Mouse (Mus musculus): ENCODE results near the gene Aurkaip1. TPM values are rescaled to one million over a fixed set of nuclear protein-coding genes. Genes with fewer than 3 reads are reported as not detected.

Aurkaip1 gene
- polyA plus RNA-seq (2014; fragmentation: Illumina TruSeq; extraction: RNeasy Lipid Tissue Mini Kit (QIAGEN cat#74804)), result 3.9 TPM

DNA sequence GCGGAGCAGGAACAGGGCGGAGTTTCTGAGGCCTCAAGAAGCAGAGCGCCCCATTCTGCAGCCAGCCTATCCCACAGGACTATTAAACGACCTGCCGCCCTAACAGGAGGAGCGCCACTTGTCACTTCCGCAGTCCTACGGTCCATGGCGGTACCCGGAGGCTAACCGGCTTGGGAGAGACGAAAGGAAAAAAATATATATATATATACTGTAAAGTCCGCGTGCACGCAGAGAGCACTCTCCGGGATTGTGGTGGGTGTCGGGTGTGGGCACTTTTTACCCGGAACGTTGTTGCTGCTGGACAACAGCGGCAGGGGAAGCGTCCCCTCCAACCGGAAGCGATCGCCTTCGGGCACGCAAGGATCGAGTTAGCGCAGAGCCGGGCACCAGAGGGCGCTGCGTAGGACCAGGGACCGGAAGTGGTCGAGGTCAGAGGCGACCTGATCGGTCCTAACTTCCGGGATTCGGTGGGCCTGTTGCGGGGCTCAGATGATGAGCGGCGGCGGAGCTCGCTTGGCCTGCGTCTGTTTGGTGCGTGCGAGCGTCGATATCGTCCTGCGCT is at the start of gene Aurkaip1:
TSS of gene Aurkaip1 (plus strand) at position 68 of the 562 bp plus-strand sequence.

DNA sequence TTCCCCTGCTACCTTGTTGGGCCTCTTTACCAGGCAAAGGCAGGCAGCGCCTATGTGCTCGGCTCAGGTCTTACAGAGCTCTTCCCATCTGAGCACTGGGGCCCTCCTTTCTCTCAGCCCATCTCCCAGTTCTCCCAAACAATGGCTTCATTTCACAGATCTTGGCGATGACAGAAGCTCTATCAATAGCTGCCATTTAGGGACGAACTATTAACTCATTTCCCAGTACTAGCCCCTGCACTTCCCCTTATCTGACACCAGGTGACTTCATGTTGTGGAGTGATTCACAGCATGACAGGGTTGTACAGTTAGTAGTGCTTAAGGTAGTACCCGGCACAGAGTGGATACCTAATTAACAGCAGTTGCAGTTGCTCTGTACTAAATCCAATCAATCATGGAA is 45.3 kb upstream of the Aurkaip1 start, which contains the start of gene Tmem88b:
TSS of gene Tmem88b (minus strand) at position 56 of the 400 bp plus-strand sequence.

DNA sequence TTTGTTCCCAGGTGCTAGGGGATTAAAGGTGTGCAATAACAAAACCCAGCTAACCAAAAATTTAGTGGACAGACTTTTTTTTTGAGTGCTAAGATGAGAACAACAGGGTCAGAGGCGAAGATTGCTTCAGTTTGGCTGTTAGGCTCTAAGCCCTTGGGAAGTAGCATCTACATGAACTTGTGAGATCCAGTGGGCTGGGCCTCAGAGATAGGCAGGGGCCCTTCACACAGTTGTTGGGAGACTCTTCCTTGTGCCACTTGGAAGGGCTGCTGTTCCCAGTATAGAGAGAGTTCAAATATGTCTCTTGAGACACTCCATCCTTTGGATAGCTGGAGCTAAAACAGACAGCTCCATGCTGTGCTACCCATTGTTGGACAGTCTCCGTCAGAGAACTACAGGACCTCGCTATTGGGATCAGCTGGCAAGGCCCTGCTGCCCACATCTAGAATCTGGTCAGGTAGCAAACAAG is 41.0 kb upstream of the Aurkaip1 start, which contains the start of gene Ankrd65:
TSS of gene Ankrd65 (plus strand) at position 419 of the 469 bp plus-strand sequence.

DNA sequence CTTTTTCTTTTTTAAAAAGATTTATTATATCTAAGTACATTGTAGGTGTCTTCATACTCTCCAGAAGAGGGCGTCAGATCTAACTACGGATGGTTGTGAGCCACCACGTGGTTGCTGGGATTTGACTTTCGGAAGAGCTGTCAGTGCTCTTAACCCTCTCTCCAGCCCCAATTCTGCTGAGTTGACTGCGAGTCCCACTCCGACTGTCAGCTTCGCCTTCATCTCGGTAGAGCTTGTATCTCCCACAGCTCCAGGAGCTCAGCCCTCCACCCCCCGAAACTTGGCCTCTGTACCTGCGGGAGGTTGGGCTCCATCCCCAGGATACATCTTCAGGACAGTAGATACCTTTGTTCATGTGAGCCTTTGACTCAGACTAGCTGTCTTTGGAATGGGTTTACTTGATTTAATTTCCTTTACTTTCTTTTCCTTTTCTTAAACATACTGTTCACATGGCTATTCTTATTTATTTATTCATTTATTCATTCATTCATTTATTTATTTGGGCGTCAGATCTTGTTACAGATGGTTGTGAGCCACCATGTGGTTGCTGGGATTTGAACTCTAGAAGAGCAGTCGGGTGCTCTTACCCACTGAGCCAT is 28.2 kb upstream of the Aurkaip1 start, which contains the start of gene Mrpl20:
TSS of gene Mrpl20 (plus strand) at position 138 of the 599 bp plus-strand sequence.

DNA sequence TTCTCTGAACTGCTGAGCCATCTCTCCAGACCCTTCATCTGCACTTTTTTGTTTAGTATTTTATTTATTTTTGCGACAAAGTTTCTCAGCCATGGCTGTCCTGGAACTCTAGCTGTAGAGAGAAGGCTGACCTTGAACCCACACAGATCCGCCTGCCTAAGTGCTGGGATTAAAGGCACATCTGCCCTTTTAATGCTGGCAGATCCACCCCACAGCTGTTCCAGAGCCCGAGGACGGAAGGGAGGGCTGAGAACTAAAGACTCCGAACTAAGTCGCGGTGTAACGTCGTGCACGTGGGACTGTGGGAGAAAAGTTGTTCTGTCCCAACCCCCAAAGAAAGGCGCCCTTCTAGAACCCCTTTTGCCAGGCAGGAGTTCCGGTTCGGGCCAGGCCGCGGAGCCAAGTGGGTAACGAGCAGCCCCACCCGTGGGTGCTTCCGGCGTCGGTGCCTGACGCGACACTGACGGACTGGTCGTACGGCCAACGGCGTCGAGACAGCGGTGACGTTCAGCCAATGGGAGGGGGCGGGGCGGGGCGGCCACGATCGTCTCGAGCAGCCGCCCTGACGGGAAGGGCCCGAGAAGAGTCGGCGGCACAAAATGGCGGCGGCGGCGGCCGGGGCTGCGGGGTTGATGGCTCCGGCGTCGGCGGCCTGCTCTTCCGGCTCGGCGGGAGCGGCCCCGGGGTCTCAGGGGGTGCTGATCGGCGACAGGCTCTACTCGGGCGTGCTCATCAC is 19.0 kb upstream of the Aurkaip1 start, which contains the start of gene Ccnl2:
TSS of gene Ccnl2 (plus strand) at position 561 of the 736 bp plus-strand sequence.

DNA sequence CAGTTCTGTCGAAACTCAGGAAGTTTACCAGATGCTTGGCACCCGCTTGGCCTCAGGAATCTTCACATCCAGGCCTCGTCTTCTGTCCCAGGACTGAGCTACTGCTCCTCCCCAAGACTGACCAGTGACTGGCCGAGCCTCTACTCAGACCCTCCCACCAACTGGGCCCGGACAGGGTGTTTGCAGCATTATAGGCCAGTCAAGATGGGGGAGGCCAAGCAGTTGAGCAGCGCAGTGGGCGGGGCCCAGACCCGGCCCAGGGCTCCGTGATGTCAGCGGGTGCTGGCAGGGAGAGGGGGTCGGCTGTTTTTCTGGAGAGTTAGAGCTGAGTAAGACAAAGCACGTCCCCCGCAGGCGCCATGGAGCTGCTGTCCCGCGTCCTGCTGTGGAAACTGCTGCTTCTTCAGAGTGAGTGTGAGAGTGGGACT is 8.4 kb downstream of the Aurkaip1 start, which contains the start of gene Mxra8:
TSS of gene Mxra8 (plus strand) at position 198 of the 428 bp plus-strand sequence.

DNA sequence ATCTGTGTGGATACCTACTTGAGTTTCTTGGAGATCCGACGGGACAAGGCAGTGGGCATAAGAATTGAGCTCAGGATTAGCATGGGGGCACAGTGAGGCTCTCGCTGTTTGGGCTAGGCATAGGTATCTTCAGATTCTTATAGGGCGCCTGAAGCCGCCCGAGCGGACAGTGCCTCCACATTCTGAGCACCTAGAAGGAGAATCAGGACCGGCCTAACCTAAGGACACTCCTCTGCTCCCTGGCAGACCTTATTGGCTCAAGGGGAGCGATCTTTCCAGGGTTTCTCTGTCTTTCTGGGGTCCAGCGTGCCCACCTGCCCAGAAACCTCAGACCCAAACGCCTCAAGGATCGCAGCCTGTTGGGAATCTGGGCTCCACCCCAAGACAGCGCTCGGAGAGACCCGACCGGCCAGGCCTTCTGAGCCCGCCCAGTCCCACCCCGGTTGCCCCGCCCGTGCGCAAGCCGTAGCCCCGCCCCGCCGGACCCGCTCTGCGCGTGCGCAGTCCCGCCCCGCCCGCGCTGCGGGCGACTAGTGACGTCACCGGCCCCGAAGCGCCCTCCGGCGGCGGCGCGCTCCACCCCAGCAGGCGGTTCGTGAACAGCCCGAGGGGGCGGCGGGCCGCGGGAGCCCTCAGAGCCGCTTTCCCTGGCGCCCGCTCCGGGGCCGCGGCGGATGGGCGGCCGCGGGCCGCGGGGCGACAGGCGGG is 16.0 kb downstream of the Aurkaip1 start, which contains the start of gene Dvl1:
TSS of gene Dvl1 (plus strand) at position 532 of the 708 bp plus-strand sequence.

DNA sequence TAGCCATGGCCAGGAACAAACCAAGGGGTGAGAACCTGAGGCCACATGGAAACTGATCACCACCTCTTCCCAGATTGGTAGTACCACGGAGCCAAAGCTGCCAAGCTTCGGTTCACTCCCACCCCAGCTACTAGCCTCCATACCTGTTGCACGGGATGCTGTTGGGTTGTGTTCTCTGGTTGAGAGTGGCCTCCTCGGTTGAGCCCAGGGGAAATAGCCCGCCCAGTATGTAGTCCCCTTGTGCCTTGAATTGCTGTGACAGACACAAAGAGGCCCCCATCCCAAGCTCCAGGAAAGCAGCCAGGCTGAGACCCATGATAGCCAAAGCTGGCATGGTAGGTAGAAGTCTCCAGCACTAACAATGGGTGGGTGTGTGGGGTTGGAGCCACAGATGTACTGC is 31.9 kb downstream of the Aurkaip1 start, which contains the start of gene Tas1r3:
TSS of gene Tas1r3 (minus strand) at position 362 of the 400 bp plus-strand sequence.

DNA sequence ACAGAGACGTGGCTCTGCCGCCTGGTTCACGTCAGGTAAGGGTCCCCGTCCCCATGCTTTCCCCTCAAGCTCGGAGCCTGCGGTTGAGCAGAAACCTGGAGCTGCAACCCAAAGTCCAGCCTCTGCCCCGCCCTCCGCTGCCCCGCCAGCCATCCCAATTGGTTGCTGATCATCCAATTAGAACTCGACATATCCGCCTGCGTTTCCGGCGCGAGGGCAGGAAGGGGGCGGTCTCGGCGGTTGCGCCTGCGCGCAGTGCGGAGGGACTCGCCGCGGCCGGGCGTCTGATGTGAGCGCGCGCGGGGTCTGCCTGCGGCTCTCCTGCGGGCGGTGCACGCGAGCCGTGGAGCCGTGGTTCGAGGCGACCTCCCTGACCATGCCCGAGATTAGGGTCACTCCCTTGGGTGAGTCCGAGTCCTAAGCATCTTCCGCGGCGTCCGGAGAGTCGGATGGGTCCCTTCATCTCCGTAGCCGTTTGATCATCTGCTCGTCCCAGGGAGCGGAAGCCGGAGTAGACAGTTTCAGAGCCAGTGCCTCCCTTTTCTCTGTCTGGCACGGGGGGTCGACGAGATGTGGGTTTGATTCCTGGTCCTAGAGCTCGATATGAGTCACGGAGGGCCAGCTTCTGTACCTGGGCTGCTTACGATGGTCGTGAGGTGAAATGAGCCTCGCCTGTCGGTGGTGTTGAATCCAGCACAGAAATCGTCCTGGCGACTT is 38.4 kb downstream of the Aurkaip1 start, which contains the start of the genes Cptp and Ints11:
TSS of gene Cptp (minus strand) at position 124 of the 717 bp plus-strand sequence.
TSS of gene Ints11 (plus strand) at position 230 of the 717 bp plus-strand sequence.

Other genes starting within 250 kb of the Aurkaip1 start
- gene Slc35e2, start 229.9 kb upstream of the Aurkaip1 start, polyA plus RNA-seq (2014; fragmentation: Illumina TruSeq; extraction: RNeasy Lipid Tissue Mini Kit (QIAGEN cat#74804)), result 23.0 TPM
- gene Cdk11b, start 206.4 kb upstream of the Aurkaip1 start, polyA plus RNA-seq (2014; fragmentation: Illumina TruSeq; extraction: RNeasy Lipid Tissue Mini Kit (QIAGEN cat#74804)), result 76.8 TPM
- gene Gm10563, start 185.9 kb upstream of the Aurkaip1 start, polyA plus RNA-seq (2014; fragmentation: Illumina TruSeq; extraction: RNeasy Lipid Tissue Mini Kit (QIAGEN cat#74804)), result not detected
- gene Mmp23, start 177.9 kb upstream of the Aurkaip1 start, polyA plus RNA-seq (2014; fragmentation: Illumina TruSeq; extraction: RNeasy Lipid Tissue Mini Kit (QIAGEN cat#74804)), result 2.3 TPM
- gene Mib2, start 162.1 kb upstream of the Aurkaip1 start, polyA plus RNA-seq (2014; fragmentation: Illumina TruSeq; extraction: RNeasy Lipid Tissue Mini Kit (QIAGEN cat#74804)), result 2.0 TPM
- gene Fndc10, start 136.9 kb upstream of the Aurkaip1 start, polyA plus RNA-seq (2014; fragmentation: Illumina TruSeq; extraction: RNeasy Lipid Tissue Mini Kit (QIAGEN cat#74804)), result 0.29 TPM
- 75.1 TPM for gene Ssu72, start 126.5 kb upstream of the Aurkaip1 start, polyA plus RNA-seq (2014; fragmentation: Illumina TruSeq; extraction: RNeasy Lipid Tissue Mini Kit (QIAGEN cat#74804))
- not detected for gene Tmem240, start 96.5 kb upstream of the Aurkaip1 start, polyA plus RNA-seq (2014; fragmentation: Illumina TruSeq; extraction: RNeasy Lipid Tissue Mini Kit (QIAGEN cat#74804))
- 5.5 TPM for gene Atad3a, start 70.2 kb upstream of the Aurkaip1 start, polyA plus RNA-seq (2014; fragmentation: Illumina TruSeq; extraction: RNeasy Lipid Tissue Mini Kit (QIAGEN cat#74804))
- 1.6 TPM for gene Vwa1, start 56.6 kb upstream of the Aurkaip1 start, polyA plus RNA-seq (2014; fragmentation: Illumina TruSeq; extraction: RNeasy Lipid Tissue Mini Kit (QIAGEN cat#74804))
- gene Tmem88b, start 45.4 kb upstream of the Aurkaip1 start, polyA plus RNA-seq (2014; fragmentation: Illumina TruSeq; extraction: RNeasy Lipid Tissue Mini Kit (QIAGEN cat#74804)), result 0.77 TPM
- not detected for gene Ankrd65, start 40.8 kb upstream of the Aurkaip1 start, polyA plus RNA-seq (2014; fragmentation: Illumina TruSeq; extraction: RNeasy Lipid Tissue Mini Kit (QIAGEN cat#74804))
- gene Mrpl20, start 28.4 kb upstream of the Aurkaip1 start, polyA plus RNA-seq (2014; fragmentation: Illumina TruSeq; extraction: RNeasy Lipid Tissue Mini Kit (QIAGEN cat#74804)), result 34.3 TPM
- 39.8 TPM for gene Ccnl2, start 18.8 kb upstream of the Aurkaip1 start, polyA plus RNA-seq (2014; fragmentation: Illumina TruSeq; extraction: RNeasy Lipid Tissue Mini Kit (QIAGEN cat#74804))
- 108 TPM for gene Mxra8, start 8.4 kb downstream of the Aurkaip1 start, polyA plus RNA-seq (2014; fragmentation: Illumina TruSeq; extraction: RNeasy Lipid Tissue Mini Kit (QIAGEN cat#74804))
- gene Dvl1, start 16.1 kb downstream of the Aurkaip1 start, polyA plus RNA-seq (2014; fragmentation: Illumina TruSeq; extraction: RNeasy Lipid Tissue Mini Kit (QIAGEN cat#74804)), result 0.94 TPM
- gene Tas1r3, start 32.1 kb downstream of the Aurkaip1 start, polyA plus RNA-seq (2014; fragmentation: Illumina TruSeq; extraction: RNeasy Lipid Tissue Mini Kit (QIAGEN cat#74804)), result not detected
- gene Cptp, start 38.2 kb downstream of the Aurkaip1 start, polyA plus RNA-seq (2014; fragmentation: Illumina TruSeq; extraction: RNeasy Lipid Tissue Mini Kit (QIAGEN cat#74804)), result 3.6 TPM
- gene Ints11, start 38.3 kb downstream of the Aurkaip1 start, polyA plus RNA-seq (2014; fragmentation: Illumina TruSeq; extraction: RNeasy Lipid Tissue Mini Kit (QIAGEN cat#74804)), result 2.1 TPM
- 0.77 TPM for gene Pusl1, start 60.5 kb downstream of the Aurkaip1 start, polyA plus RNA-seq (2014; fragmentation: Illumina TruSeq; extraction: RNeasy Lipid Tissue Mini Kit (QIAGEN cat#74804))
- 0.48 TPM for gene Acap3, start 60.5 kb downstream of the Aurkaip1 start, polyA plus RNA-seq (2014; fragmentation: Illumina TruSeq; extraction: RNeasy Lipid Tissue Mini Kit (QIAGEN cat#74804))
- gene Ube2j2, start 112.6 kb downstream of the Aurkaip1 start, polyA plus RNA-seq (2014; fragmentation: Illumina TruSeq; extraction: RNeasy Lipid Tissue Mini Kit (QIAGEN cat#74804)), result 88.7 TPM
- gene C1qtnf12, start 131.0 kb downstream of the Aurkaip1 start, polyA plus RNA-seq (2014; fragmentation: Illumina TruSeq; extraction: RNeasy Lipid Tissue Mini Kit (QIAGEN cat#74804)), result 6.4 TPM
- gene B3galt6, start 161.4 kb downstream of the Aurkaip1 start, polyA plus RNA-seq (2014; fragmentation: Illumina TruSeq; extraction: RNeasy Lipid Tissue Mini Kit (QIAGEN cat#74804)), result 12.3 TPM
- gene Sdf4, start 161.6 kb downstream of the Aurkaip1 start, polyA plus RNA-seq (2014; fragmentation: Illumina TruSeq; extraction: RNeasy Lipid Tissue Mini Kit (QIAGEN cat#74804)), result 181 TPM
- not detected for gene Tnfrsf4, start 182.6 kb downstream of the Aurkaip1 start, polyA plus RNA-seq (2014; fragmentation: Illumina TruSeq; extraction: RNeasy Lipid Tissue Mini Kit (QIAGEN cat#74804))
- gene Tnfrsf18, start 194.9 kb downstream of the Aurkaip1 start, polyA plus RNA-seq (2014; fragmentation: Illumina TruSeq; extraction: RNeasy Lipid Tissue Mini Kit (QIAGEN cat#74804)), result not detected
- gene Ttll10, start 228.1 kb downstream of the Aurkaip1 start, polyA plus RNA-seq (2014; fragmentation: Illumina TruSeq; extraction: RNeasy Lipid Tissue Mini Kit (QIAGEN cat#74804)), result not detected